Mouse (Mus musculus): ENCODE measurements around the gene Car9.
A peak's percentile ranks its signal among the peaks of the same experiment; 100 is the strongest.
"Not testable (repeated sequence)": the region's sequence is repeated elsewhere in the genome, so short reads cannot be mapped to it uniquely, and the experiment has no call there.

Gene Car9

GRCm38 (mm10) chr4:43530581-43530980, 23.8 kb downstream of the Car9 start:
- peak; percentile 89 for DNase-seq

- DNase-seq, result no peak
Observed at GRCm38 (mm10) chr4:43533270-43533669, 26.5 kb downstream of the Car9 start.

GRCm38 (mm10) chr4:43535628-43536027, 28.9 kb downstream of the Car9 start:
- no peak for DNase-seq

GRCm38 (mm10) chr4:43536031-43536430, 29.3 kb downstream of the Car9 start:
- no peak for DNase-seq

GRCm38 (mm10) chr4:43542044-43542443, 35.3 kb downstream of the Car9 start:
- no peak for DNase-seq

GRCm38 (mm10) chr4:43546375-43547047, 39.7 kb downstream of the Car9 start:
- DNase-seq, result no peak

- no peak for DNase-seq
Observed at GRCm38 (mm10) chr4:43547160-43547559, 40.4 kb downstream of the Car9 start.

GRCm38 (mm10) chr4:43549055-43549454, 42.3 kb downstream of the Car9 start:
- no peak for DNase-seq

- DNase-seq, result not testable (repeated sequence)
Observed at GRCm38 (mm10) chr4:43551854-43552253, 45.1 kb downstream of the Car9 start.

GRCm38 (mm10) chr4:43552437-43552836, 45.7 kb downstream of the Car9 start:
- DNase-seq, result no peak

- no peak for DNase-seq
Observed at GRCm38 (mm10) chr4:43553891-43554290, 47.1 kb downstream of the Car9 start.

GRCm38 (mm10) chr4:43555926-43556325, 49.2 kb downstream of the Car9 start:
- DNase-seq, result no peak

- DNase-seq, result peak; percentile 75
Observed at GRCm38 (mm10) chr4:43558028-43558630, 51.4 kb downstream of the Car9 start.

- DNase-seq, result peak; percentile 89
Observed at GRCm38 (mm10) chr4:43558631-43559356, 52.0 kb downstream of the Car9 start.

GRCm38 (mm10) chr4:43559519-43560242, 52.9 kb downstream of the Car9 start:
- no peak for DNase-seq

GRCm38 (mm10) chr4:43560243-43560611, 53.5 kb downstream of the Car9 start:
- DNase-seq, result peak; percentile 90

- DNase-seq, result no peak
Observed at GRCm38 (mm10) chr4:43560976-43561375, 54.2 kb downstream of the Car9 start.

GRCm38 (mm10) chr4:43561436-43561996, 54.8 kb downstream of the Car9 start:
- DNase-seq, result no peak

GRCm38 (mm10) chr4:43561997-43562768, 55.4 kb downstream of the Car9 start, which contains the start of the genes Creb3 and Tln1:
TSS of gene Creb3 (plus strand) at chr4:43562332.
TSS of gene Tln1 (minus strand) at chr4:43562691.
- DNase-seq, result peak; percentile 98

- peak; percentile 36 for DNase-seq
Observed at GRCm38 (mm10) chr4:43562769-43563600, 56.2 kb downstream of the Car9 start.
